Mouse (Mus musculus): ENCODE results near the gene Ptp4a2.

GRCm38 (mm10) chr4:129793713-129794329, 17.2 kb upstream of the Ptp4a2 start:
- TF ChIP-seq EP300 (IDR thresholded peaks at IDR 0.05; ENCODE audit: low read depth) (no peak), CTCF (IDR thresholded peaks at IDR 0.05; ENCODE audit: low read depth) (no peak)
